Mouse (Mus musculus) urinary bladder, postnatal 36 days (tissue): ENCODE data around the gene Gm10320.

Source experiments
- DNase-seq, 2 experiments: peaks; one replicate each; pipeline ENCODE4 v3.0.0; 2022; ENCODE audit warnings: low spot score in 2 of 2, mixed read lengths in 1 of 2

The Gm10320 gene

DNA sequence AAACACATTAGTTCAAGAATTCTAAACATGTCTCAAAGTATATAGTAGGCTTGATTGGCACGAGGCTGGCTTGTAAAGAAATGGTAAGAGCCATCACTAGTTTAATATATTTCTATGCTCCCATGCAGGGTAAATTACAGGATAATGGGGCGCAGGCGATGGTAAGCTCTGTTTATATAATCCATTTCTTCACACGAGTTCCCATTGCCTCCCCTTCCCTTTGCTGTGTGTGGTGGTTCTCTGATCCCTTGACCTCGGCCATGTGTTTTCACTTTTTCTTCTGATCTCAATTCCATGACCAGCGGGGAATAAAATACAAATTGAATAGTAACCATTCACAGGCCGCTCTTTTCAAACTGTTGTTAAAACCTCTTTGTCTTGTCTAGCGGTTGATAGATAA, 11.8 kb upstream of the Gm10320 start:
- no peak for DNase-seq

GRCm38 (mm10) chr13:98502813-98503341, 11.1 kb upstream of the Gm10320 start:
- no peak for DNase-seq

DNA sequence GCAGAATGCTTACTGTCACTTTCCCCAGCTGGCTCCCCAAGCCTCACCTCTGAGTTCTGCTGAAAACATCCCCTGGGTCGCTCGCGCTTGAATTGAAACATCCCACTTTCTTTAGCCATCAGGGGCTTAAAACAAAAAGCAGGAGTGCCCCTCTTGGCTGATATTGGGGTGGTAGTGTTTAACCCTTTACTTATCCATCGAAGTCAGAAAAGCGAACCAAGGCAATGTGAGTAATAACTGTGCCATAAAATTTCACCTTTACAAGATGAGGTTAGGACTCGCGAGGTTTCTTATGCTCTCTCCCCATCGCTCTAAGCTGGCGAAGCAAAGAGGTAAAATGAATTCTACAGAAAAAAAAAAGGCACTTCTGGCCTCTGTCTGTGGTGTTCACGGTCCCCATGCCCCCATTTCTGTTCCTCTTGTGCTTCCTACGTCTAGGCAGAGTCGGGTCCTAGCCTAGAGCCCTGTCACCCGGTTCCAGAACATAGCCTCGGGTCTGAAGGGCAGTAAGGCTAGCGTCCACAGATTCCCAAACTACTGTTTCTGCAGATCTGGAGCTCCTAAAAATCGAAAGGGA, 10.5 kb upstream of the Gm10320 start:
- no peak for DNase-seq

GRCm38 (mm10) chr13:98501321-98501720, 9.5 kb upstream of the Gm10320 start:
- no peak for DNase-seq

DNA sequence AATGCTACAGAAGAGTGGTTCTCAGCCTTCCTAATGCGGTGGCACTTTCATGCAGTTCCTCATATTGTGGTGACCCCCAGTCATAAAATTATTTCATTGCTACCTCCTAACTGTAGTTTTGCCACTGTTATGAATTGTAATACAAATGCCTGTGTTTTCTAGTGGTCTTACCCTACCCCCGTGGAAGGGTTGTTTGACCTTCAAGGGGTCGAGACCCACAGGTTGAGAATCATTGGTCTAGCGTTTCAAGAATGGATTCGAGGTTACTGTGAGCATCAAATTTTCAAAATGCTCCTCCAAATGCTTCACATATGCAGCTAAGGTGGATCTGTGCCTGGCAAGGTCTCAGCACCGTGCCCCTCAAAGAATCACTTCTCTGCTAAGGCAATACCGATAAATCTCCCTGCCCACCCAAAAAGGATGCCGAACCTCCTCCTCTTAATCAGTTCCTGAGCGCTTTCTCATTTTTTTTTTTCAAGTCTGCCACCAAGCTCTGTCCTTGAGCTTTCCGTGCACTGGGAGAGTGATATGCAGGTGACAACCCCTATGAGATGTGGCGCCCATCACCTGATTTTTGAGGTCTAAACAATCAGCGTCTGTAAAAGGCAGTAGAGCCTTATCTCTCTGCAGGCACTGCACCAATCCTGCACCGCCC, 8.8 kb upstream of the Gm10320 start:
- DNase-seq: no peak

DNA sequence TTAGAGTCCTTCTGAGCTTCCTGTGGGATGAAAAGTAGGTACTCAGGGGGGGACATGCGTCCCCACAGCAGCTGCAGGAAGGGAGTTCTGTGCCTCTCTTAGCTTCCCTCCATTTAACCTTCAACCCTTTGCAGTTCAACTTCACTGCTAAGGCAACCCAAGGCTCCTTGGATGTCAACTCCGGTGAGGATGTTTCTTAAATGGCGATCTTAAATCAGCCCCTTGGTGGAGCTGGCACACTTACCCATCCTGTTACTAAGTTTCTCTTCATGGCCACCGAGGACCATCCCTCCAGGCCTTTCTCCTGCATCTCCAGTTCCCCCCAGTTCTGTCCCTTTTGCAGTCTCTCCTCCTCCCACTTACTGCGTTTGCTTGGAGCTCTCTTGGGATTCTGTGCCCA, 6.8 kb upstream of the Gm10320 start:
- no peak for DNase-seq

- DNase-seq: no peak
Measured at GRCm38 (mm10) chr13:98498080-98498479, 6.3 kb upstream of the Gm10320 start.

DNA sequence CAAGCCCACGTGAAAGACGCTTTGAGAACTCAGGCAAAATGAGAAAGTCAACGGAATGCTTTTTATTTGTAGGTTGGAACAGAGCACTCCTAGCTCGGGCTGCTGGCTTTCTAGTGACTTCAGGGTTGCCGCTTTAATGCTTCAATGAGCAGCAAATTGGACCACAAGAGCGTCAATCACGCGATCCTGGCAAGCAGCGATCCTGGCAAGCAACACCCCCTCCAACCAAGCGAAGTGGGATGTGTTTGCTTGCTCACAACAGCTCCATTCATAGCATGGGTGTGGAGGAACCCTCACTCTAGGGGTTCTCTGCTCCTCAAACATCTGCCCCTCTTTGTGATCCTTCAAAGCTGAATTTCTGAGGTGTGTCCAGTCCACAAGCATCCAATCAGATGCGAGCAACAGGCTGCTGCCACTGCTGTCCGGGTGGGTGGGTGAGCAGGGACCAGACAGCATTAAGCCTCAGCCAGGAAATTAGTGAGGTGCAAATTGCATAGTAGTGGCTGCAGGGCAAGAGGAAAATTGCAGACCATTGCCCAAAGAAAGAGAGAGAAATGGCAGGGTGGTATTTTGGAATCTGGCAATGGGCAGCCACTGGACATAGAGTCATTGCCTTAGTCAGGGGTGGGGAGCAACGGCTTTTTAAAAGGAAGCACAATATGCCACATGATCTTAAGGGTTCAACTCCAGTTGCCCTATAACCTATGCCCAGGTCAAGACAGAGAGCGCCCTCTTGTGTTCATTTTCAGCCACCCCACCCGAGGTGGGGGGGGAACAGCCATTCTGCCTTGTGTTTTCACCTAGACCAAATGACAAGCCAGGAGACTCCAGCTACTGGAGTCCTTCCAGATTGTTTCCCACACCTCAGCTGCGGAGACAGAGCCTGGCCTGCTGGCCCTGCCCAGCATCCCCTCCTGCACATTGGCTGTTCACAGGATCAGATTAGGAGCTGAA, 5.4 kb upstream of the Gm10320 start:
- DNase-seq: no peak

GRCm38 (mm10) chr13:98494492-98495064, 2.8 kb upstream of the Gm10320 start:
- DNase-seq: no peak

DNA sequence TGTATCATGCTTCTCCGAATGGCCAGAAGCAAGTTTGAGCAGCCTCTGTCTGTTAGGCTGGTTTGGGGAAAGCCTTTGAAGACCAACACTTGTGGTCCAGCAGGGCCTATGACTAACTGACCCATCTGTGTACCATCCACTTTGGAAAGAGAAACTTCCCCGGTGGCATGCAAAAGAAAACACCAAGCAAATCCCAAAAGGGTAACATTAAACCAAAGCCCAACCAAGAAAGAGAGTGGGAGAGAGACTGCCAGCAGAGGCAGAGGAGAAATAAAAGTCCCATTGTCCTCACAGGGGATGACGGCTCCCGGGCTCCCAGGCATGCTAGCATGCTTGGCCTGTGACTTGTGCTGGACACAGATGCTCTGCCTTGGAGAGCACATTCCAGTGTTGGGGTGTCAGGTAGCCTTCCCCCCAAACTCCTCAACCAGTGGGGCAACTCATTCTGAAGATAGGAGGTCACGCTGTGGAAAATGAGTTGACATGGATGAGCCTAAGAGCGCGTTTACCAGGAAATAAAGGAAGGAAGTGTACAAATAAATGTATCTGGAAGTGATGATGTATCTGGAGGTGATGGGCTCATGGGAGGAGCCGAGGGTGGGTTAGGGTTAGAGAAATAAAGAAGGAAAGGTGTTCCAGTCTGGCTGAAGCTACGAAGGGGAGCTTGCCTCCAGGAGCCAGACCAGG, 911 bp upstream of the Gm10320 start:
- DNase-seq: no peak

GRCm38 (mm10) chr13:98486726-98487125, 5.1 kb downstream of the Gm10320 start:
- DNase-seq: no peak

DNA sequence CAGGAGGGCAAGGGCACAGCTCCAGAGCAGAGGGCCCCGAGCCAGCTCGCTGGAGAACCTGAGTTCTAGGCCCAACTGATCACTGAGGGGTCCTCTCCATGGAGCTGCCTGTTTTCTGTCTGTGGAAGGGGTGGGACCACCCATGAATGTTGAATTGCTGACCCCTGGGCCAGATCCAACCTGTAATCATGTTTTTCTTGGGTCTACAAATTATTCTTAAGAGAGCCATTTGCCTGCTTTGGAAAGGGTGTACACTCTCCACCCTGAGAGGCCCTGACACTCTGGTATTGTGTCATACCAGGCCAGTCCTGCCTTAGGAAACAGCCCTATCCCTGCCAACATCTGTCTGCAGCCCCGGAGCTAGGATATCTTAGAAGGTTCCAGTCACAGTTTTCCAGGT, 5.6 kb downstream of the Gm10320 start:
- no peak for DNase-seq

DNA sequence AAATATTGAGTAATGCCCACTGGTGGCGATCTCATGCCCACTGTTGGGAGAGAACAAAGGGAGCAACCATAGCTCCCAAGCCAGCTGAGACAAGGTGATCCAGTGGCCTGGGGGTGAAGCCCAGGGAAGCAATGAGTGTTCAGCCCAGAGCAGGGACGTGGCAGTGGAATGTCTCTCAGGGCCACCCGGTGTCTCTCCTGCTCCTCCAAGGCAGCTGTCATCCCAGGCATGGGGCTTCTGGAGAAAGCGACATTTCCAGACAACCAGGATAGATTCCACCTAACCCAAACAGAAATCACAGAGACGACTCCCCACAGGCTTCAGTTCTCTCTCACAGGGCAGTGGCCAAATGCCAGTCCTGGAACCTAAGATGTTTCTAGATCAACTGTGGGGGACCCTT, 6.4 kb downstream of the Gm10320 start:
- no peak for DNase-seq

GRCm38 (mm10) chr13:98477991-98478390, 13.8 kb downstream of the Gm10320 start:
- DNase-seq: no peak

DNA sequence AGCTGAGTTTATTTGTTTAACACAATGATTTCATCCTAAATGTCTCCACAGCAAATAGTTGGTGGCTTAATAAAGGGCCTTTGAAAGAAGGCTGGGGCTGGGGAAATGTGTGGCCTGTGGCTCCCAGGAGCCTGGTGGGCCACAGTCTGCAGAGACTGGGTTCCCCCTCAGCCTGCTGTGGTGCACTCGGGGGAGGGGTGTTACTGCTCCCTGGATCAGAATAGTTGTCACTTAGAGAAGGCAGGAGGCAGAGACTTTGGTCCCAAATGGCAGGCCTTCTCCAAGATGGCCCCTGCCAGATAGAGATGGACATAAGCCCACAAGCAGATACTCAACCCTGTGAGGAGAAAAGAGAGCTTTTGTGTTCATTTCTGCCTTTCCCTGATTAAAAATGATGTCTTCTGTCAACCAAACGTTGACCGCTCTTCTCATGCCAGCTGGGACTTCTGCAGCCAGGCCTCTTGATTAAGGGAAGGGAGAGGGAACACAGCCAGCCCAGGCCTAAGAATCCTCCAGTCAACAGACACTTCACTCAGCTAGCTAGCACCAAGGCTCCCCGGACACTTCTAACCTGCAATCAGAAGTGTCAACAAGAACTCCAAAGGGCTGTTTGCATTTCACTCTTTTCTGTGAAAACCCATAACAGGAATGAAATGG, 14.8 kb downstream of the Gm10320 start:
- no peak for DNase-seq

GRCm38 (mm10) chr13:98476175-98476838, 15.5 kb downstream of the Gm10320 start:
- DNase-seq: no peak

DNA sequence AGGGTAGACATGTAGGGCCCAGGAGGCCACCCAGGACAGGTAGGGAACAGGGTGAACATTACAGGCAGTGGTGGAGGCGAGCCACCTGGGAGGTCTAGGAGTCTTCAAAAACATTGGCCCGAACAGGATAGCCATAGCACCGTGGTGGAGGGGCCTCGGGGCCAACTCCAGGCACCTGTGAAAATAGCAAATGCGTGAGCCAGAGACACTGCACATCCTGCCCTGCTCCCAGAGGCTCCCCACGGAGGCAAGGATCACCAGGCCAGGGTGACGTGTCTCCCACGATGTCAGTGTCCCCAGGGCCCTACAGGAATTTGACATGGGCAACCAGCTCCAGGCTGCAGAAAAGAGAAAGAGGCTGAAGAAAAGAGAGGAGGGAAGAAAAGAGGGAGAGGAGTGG, 16.1 kb downstream of the Gm10320 start:
- no peak for DNase-seq

DNA sequence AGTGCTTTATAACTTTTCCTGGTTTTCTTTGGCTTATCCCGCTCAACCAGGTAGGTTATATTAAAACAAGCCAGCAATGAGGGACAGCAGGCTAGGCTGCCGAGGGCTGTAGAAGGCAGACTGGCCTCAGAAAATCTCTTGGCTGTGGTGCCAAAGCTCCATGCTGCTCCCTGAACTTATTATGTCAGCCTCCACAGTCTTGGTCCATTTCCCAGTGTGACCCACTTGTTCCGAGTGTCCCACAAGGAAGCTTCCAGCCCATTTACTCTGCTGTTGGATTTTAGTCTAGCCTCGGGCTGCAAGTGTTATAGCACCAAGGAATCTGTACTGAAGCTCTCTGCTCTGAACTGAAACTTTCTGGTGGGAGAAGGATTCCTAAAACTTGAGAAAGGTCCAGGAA, 18.8 kb downstream of the Gm10320 start:
- DNase-seq: no peak

DNA sequence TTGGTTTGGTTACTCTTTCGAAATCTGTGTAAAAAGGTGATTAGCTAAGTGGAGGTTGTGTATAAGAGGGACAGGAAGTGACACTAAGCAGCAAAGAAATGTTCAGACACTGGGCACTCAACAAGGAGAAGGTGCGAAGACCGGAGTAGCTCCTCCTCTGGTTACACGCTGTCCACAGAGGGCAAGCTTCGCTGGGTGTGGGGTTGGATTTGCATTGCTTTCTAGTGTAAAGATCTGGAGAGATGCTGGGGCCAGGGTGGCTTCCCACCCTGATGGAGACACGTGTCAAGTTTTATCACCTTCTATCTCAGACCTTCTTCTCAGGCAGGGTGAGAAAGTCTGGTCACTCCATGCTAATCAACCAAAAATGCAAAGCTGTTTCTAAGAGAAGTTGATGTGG, 20.0 kb downstream of the Gm10320 start:
- DNase-seq: no peak

DNA sequence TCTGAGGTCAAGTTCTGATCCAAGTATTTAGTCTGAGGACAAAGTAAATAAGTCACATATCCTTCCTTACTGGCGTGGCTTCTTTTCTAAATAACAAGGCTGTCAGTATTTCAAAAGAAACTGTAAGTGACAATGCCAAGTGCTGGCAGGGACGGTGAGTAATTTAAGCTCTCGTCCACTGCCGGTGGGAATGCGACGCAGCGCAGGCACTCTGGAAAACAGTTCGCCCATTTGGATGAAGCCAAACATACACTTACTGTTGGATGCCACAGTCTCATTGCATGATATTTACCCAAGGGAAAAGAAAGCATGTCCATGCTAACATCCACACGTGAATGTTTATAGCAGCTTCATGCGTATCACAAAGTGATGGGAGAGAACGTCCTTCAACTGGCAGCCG, 21.5 kb downstream of the Gm10320 start:
- DNase-seq: no peak

GRCm38 (mm10) chr13:98469916-98470315, 21.9 kb downstream of the Gm10320 start:
- no peak for DNase-seq
